Mouse (Mus musculus): ENCODE data around the gene Blm. TPM values are rescaled to one million over a fixed set of nuclear protein-coding genes. Genes with fewer than 3 reads are reported as not detected.

Gene Blm
- total and polyA plus RNA-seq, 3 experiments, result 24.1 to 56.2 (median 36.4) TPM

GRCm38 (mm10) chr7:80487239-80487638 is 47.7 kb downstream of the Blm start:
- H3K36me3 ChIP-seq (replicated peaks in 1 of 2; ENCODE audit: control insufficient read depth in 1 of 2, insufficient read depth in 1 of 2, low read length in 1 of 2), result peaks cover 15 to 57% of the 10 kb centered on the region in 2 experiments
- H3K79me2 ChIP-seq (replicated peaks; ENCODE audit: control insufficient read depth, extremely low read depth, insufficient read depth, poor library complexity, severe bottlenecking), result no peaks in the 10 kb centered on the region; the same call in 1 of the 2 replicates
- no peaks in the 10 kb centered on the region for H3K9me3 ChIP-seq (replicated peaks; ENCODE audit: low read length)
- no peak overlapping the region for H3K27ac ChIP-seq (ENCODE audit: insufficient read depth, low read depth)
- in situ Hi-C loops (cut with MboI; ENCODE audit: low pct_ligation_motif_present, low pct_unique_long_range_greater_than_20kb, low sequenced_read_pairs) (no loop called here), dilution Hi-C loops (cut with MboI; ENCODE audit: extremely low pct_ligation_motif_present, extremely low pct_unique_long_range_greater_than_20kb, low sequenced_read_pairs) (no loop called here)
- H3K4me2 ChIP-seq (ENCODE audit: insufficient read depth, low read depth, poor library complexity, severe bottlenecking), result no peak overlapping the region
- DNase-seq (ENCODE audit: extremely low read depth), result no peak
- no peaks in the 10 kb centered on the region for H3K27me3 ChIP-seq (replicated peaks)
- H3K4me3 ChIP-seq (replicated peaks in 1 of 3; ENCODE audit: low read depth in 2 of 3, low read length in 2 of 3, poor library complexity in 1 of 3), result no peak overlapping the region
- peaks cover 9 to 41% of the 10 kb centered on the region in 2 experiments; a peak in 3 of 4 replicates for H3K4me1 ChIP-seq (ENCODE audit: control insufficient read depth in 1 of 2, insufficient read depth in 2 of 2)
- no peak for TF ChIP-seq NELFE (IDR thresholded peaks at IDR 0.05; ENCODE audit: low read depth, low read length)
- TF ChIP-seq ZNF384 (IDR thresholded peaks at IDR 0.05; ENCODE audit: low read depth, low read length), result no peak
- no peak for TF ChIP-seq NRF1 (IDR thresholded peaks at IDR 0.05; ENCODE audit: low read depth, low read length)
- no peak for TF ChIP-seq PAX5 (IDR thresholded peaks at IDR 0.05; ENCODE audit: low read length)
- no peak for TF ChIP-seq ZKSCAN1 (IDR thresholded peaks at IDR 0.05; ENCODE audit: borderline replicate concordance, low read depth, low read length)
- no peak for TF ChIP-seq ZC3H11A (IDR thresholded peaks at IDR 0.05; ENCODE audit: low read depth, low read length)
- no peak for TF ChIP-seq CHD1 (IDR thresholded peaks at IDR 0.05; ENCODE audit: low read depth, low read length)
- no peak for TF ChIP-seq IRF4 (IDR thresholded peaks at IDR 0.05; ENCODE audit: low read depth, low read length)
- no peak for TF ChIP-seq RCOR1 (conservative IDR thresholded peaks at IDR 0.05; ENCODE audit: low read depth, low read length)
- no peak for TF ChIP-seq SMC3 (IDR thresholded peaks at IDR 0.05; ENCODE audit: low read depth, low read length)
- TF ChIP-seq JUND (conservative IDR thresholded peaks at IDR 0.05; ENCODE audit: low read depth, low read length), result no peak
- TF ChIP-seq MEF2A (IDR thresholded peaks at IDR 0.05; ENCODE audit: borderline replicate concordance, low read depth, low read length), result no peak
- no peak for TF ChIP-seq USF2 (conservative IDR thresholded peaks at IDR 0.05; ENCODE audit: low read depth, low read length)
- no peak for TF ChIP-seq UBTF (IDR thresholded peaks at IDR 0.05; ENCODE audit: low read depth, low read length)
- TF ChIP-seq MAX (IDR thresholded peaks at IDR 0.05; ENCODE audit: low read length), result no peak
- no peak overlapping the region for H3K9ac ChIP-seq (ENCODE audit: insufficient read depth, low read depth)

DNA sequence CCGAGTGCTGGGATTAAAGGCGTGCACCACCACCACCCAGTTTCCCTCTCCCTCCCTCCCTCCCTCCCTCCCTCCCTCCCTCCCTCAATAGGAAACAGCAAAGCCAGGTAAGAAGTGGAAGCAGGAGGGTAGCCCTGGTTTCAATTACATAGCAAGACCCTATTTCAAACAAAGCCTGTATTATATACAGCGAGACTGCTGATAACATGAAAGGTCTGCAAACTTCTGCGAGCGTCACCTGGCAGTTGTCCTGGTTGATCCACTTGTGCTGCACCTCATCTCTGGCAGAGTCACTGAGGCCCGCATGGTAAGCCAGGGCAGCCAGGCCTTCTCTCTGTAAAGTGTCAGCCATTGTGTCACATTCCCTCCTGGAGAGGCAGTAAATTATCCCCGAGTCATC is 54.8 kb downstream of the Blm start:
- Histone ChIP-seq H3K9me3 (replicated peaks; ENCODE audit: low read length) (no peaks in the 10 kb centered on the region), H3K4me2 (ENCODE audit: insufficient read depth, low read depth, poor library complexity, severe bottlenecking) (no peak overlapping the region), H3K79me2 (replicated peaks; ENCODE audit: control insufficient read depth, extremely low read depth, insufficient read depth, poor library complexity, severe bottlenecking) (no peaks in the 10 kb centered on the region), H3K27ac (ENCODE audit: insufficient read depth, low read depth) (no peak overlapping the region), H3K4me3 (replicated peaks in 1 of 3; ENCODE audit: low read depth in 2 of 3, low read length in 2 of 3, poor library complexity in 1 of 3) (no peak overlapping the region), H3K27me3 (replicated peaks) (no peaks in the 10 kb centered on the region), H3K4me1 (ENCODE audit: control insufficient read depth in 1 of 2, insufficient read depth in 2 of 2) (peaks cover 0 to 8% of the 10 kb centered on the region in 2 experiments; a peak in 2 of 4 replicates), H3K9ac (ENCODE audit: insufficient read depth, low read depth) (no peak overlapping the region), H3K36me3 (replicated peaks in 1 of 2; ENCODE audit: control insufficient read depth in 1 of 2, insufficient read depth in 1 of 2, low read length in 1 of 2) (peaks cover 24 to 60% of the 10 kb centered on the region in 2 experiments)
- DNase-seq (ENCODE audit: extremely low read depth), result no peak
- in situ Hi-C loops (cut with MboI; ENCODE audit: low pct_ligation_motif_present, low pct_unique_long_range_greater_than_20kb, low sequenced_read_pairs) (no loop called here), dilution Hi-C loops (cut with MboI; ENCODE audit: extremely low pct_ligation_motif_present, extremely low pct_unique_long_range_greater_than_20kb, low sequenced_read_pairs) (no loop called here)
- no peak for TF ChIP-seq ELF1 (IDR thresholded peaks at IDR 0.05; ENCODE audit: low read depth, low read length)
- no peak for TF ChIP-seq ZNF384 (IDR thresholded peaks at IDR 0.05; ENCODE audit: low read depth, low read length)

All from CH12.LX (cell line).